22 mouse cellular contexts compared by ENCODE assay signal in genomic region chr10:24710361-24710760, GRCm38 (mm10). TPM values are rescaled to one million over a fixed set of nuclear protein-coding genes. Genes with fewer than 3 reads are reported as not detected.
DNase-seq lines count a peak whose midpoint lies in the region; ATAC-seq and TF ChIP-seq lines count a peak whose summit lies in the region.
"Had no signal": no experiment of that assay in that cellular context is flagged by ENCODE, and none has a peak within 500 bp of the region (broad histone marks: within the 10 kb centered on the region; RNA-seq: fewer than 3 reads in every experiment).

No protein-coding gene starts in this region.

- H3K4me1 ChIP-seq in heart, embryonic 14.5 days (ENCODE audit: control insufficient read depth in 2 of 2, insufficient read depth in 2 of 2, low read length in 2 of 2), result peaks cover 0 to 5% of the 10 kb centered on the region in 2 experiments; a peak in 1 of 4 replicates
- 0 out of 2 replicates have a peak, but pooled peaks cover 4% of the 10 kb centered on the region for H3K4me1 ChIP-seq in heart, embryonic 10.5 days
- H3K4me1 ChIP-seq in stomach, embryonic 15.5 days, result no peaks in the 10 kb centered on the region
- no peaks in the 10 kb centered on the region for H3K4me1 ChIP-seq in stomach, postnatal 0 days (replicated peaks; ENCODE audit: control insufficient read depth, insufficient read depth)
- H3K4me1 ChIP-seq in limb, embryonic 13.5 days, result peaks cover 9% of the 10 kb centered on the region
- H3K4me1 ChIP-seq: embryonic facial prominence, embryonic 12.5 days had no signal

- no peak for TF ChIP-seq CTCF in stomach, postnatal 0 days (IDR thresholded peaks at IDR 0.05; ENCODE audit: low read depth)

- no peaks in the 10 kb centered on the region for H3K27me3 ChIP-seq in heart, embryonic 14.5 days (ENCODE audit: control insufficient read depth, insufficient read depth, low read length)
- H3K27me3 ChIP-seq in heart, embryonic 10.5 days (ENCODE audit: insufficient read depth, poor library complexity, severe bottlenecking), result peaks cover 20% of the 10 kb centered on the region
- H3K27me3 ChIP-seq in stomach, embryonic 15.5 days (replicated peaks), result no peaks in the 10 kb centered on the region
- H3K27me3 ChIP-seq in stomach, postnatal 0 days (ENCODE audit: control insufficient read depth, insufficient read depth, low read length), result no peaks in the 10 kb centered on the region
- peaks cover 8% of the 10 kb centered on the region; the same call in 1 of the 2 replicates for H3K27me3 ChIP-seq in limb, embryonic 13.5 days
- H3K27me3 ChIP-seq: Patski had no signal

- peak overlapping the region; percentile 90 for H3K4me2 ChIP-seq in heart, embryonic 14.5 days (ENCODE audit: low read length)
- H3K4me2 ChIP-seq in stomach, embryonic 15.5 days, result no peak overlapping the region
- no peak overlapping the region for H3K4me2 ChIP-seq in stomach, postnatal 0 days (replicated peaks; ENCODE audit: low read depth)
- peak overlapping the region; percentile 91 for H3K4me2 ChIP-seq in limb, embryonic 13.5 days (replicated peaks)

- H3K4me3 ChIP-seq in heart, embryonic 14.5 days (ENCODE audit: control insufficient read depth in 1 of 2, insufficient read depth in 1 of 2, low read depth in 1 of 2, low read length in 2 of 2), result no peak overlapping the region
- H3K4me3 ChIP-seq in heart, embryonic 10.5 days, result no peak overlapping the region
- H3K4me3 ChIP-seq in stomach, embryonic 15.5 days (replicated peaks), result peak overlapping the region; percentile 66; the same call in 1 of the 2 replicates
- H3K4me3 ChIP-seq in stomach, postnatal 0 days (ENCODE audit: low read depth, low read length), result no peak overlapping the region
- peak overlapping the region; percentile 63 for H3K4me3 ChIP-seq in limb, embryonic 13.5 days

- no peak for TF ChIP-seq EP300 in stomach, postnatal 0 days (optimal IDR thresholded peaks at IDR 0.05)

- H3K36me3 ChIP-seq in heart, embryonic 14.5 days (ENCODE audit: control insufficient read depth, insufficient read depth, low read length), result no peaks in the 10 kb centered on the region
- H3K36me3 ChIP-seq in heart, embryonic 10.5 days, result no peaks in the 10 kb centered on the region
- no peaks in the 10 kb centered on the region for H3K36me3 ChIP-seq in stomach, embryonic 15.5 days
- H3K36me3 ChIP-seq in stomach, postnatal 0 days (ENCODE audit: control insufficient read depth, insufficient read depth, low read length), result no peaks in the 10 kb centered on the region
- H3K36me3 ChIP-seq in limb, embryonic 13.5 days, result no peaks in the 10 kb centered on the region
- H3K36me3 ChIP-seq: embryonic facial prominence, embryonic 12.5 days; forebrain, embryonic 15.5 days; liver, embryonic 13.5 days; midbrain, embryonic 10.5 days; neural tube, embryonic 12.5 days had no signal

- no peak overlapping the region for H3K27ac ChIP-seq in heart, embryonic 14.5 days (replicated peaks in 1 of 2; ENCODE audit: control insufficient read depth in 1 of 2, insufficient read depth in 1 of 2, low read depth in 2 of 2, low read length in 2 of 2)
- no peak overlapping the region for H3K27ac ChIP-seq in heart, embryonic 10.5 days
- H3K27ac ChIP-seq in stomach, embryonic 15.5 days, result no peak overlapping the region
- no peak overlapping the region for H3K27ac ChIP-seq in stomach, postnatal 0 days (replicated peaks)
- no peak overlapping the region for H3K27ac ChIP-seq in limb, embryonic 13.5 days
- H3K27ac ChIP-seq: embryonic facial prominence, embryonic 12.5 days; forebrain, embryonic 15.5 days; hindbrain, postnatal 0 days; liver, embryonic 13.5 days; midbrain, embryonic 10.5 days; neural tube, embryonic 12.5 days had no signal

- H3K9me3 ChIP-seq in heart, embryonic 14.5 days (ENCODE audit: control insufficient read depth, low read length), result no peaks in the 10 kb centered on the region
- H3K9me3 ChIP-seq in heart, embryonic 10.5 days, result no peaks in the 10 kb centered on the region
- H3K9me3 ChIP-seq in stomach, embryonic 15.5 days, result no peaks in the 10 kb centered on the region
- H3K9me3 ChIP-seq in stomach, postnatal 0 days (ENCODE audit: control insufficient read depth, low read length), result no peaks in the 10 kb centered on the region
- H3K9me3 ChIP-seq in limb, embryonic 13.5 days, result no peaks in the 10 kb centered on the region
- H3K9me3 ChIP-seq: embryonic facial prominence, embryonic 12.5 days; forebrain, embryonic 15.5 days; liver, embryonic 13.5 days; midbrain, embryonic 10.5 days; neural tube, embryonic 12.5 days had no signal

- no peak overlapping the region for H3K9ac ChIP-seq in heart, embryonic 14.5 days (ENCODE audit: low read length)
- no peak overlapping the region for H3K9ac ChIP-seq in stomach, embryonic 15.5 days
- no peak overlapping the region for H3K9ac ChIP-seq in stomach, postnatal 0 days (ENCODE audit: low read length)
- no peak overlapping the region for H3K9ac ChIP-seq in limb, embryonic 13.5 days
- H3K9ac ChIP-seq: embryonic facial prominence, embryonic 12.5 days; lung, embryonic 14.5 days; neural tube, embryonic 12.5 days had no signal

- WGBS in heart, embryonic 14.5 days, result 89% methylated on average over 6 of the region's 6 CpGs
- 92% methylated on average over 6 of the region's 6 CpGs for WGBS in heart, embryonic 10.5 days
- 92% methylated on average over 6 of the region's 6 CpGs for WGBS in stomach, embryonic 15.5 days
- WGBS in stomach, postnatal 0 days, result 94% methylated on average over 6 of the region's 6 CpGs
- WGBS in limb, embryonic 13.5 days, result 93% methylated on average over 6 of the region's 6 CpGs

- DNase-seq in heart, embryonic 10.5 days (ENCODE audit: low spot score), result no peak
- no peak for DNase-seq in stomach, postnatal 0 days (ENCODE audit: low spot score)
- DNase-seq in B cell, adult 2 months, result no peak
- DNase-seq in kidney, adult 9 months, result no peak
- DNase-seq: adrenal gland, adult 8-10 months; cerebellum, adult 9-11 months; heart, postnatal 4 days; kidney, adult 8-10 months; kidney, postnatal 25 days; liver, embryonic 13.5 days; lung, postnatal 36 days; thymus, postnatal 36 days had no signal

- no peak for ATAC-seq in heart, embryonic 14.5 days (ENCODE audit: insufficient number of reproducible peaks, insufficient read depth, low FRiP score, low read depth)
- no peak for ATAC-seq in stomach, embryonic 15.5 days (ENCODE audit: insufficient read depth, low FRiP score, low read depth)
- no peak for ATAC-seq in stomach, postnatal 0 days (ENCODE audit: low FRiP score, low TSS enrichment)
- no peak for ATAC-seq in limb, embryonic 13.5 days (ENCODE audit: low FRiP score, low read depth)
- ATAC-seq: forebrain, embryonic 15.5 days; Patski had no signal

RNA-seq across cellular contexts. Expression of gene Enpp1, which starts 1.6 kb away (rescaled TPM):
- 5.0 and 7.2 TPM in 2 replicates for polyA plus RNA-seq in heart, embryonic 14.5 days (2014; fragmentation: Nextera tagmentation; extraction: Ambion mirVana)
- polyA plus RNA-seq in heart, embryonic 10.5 days (2016; fragmentation: Nextera tagmentation; extraction: Ambion mirVana), result 4.2 and 4.9 TPM in 2 replicates
- polyA plus RNA-seq in stomach, embryonic 15.5 days (2015; fragmentation: Nextera tagmentation; extraction: Ambion mirVana), result 6.1 and 6.8 TPM in 2 replicates
- 4.5 and 4.8 TPM in 2 replicates for polyA plus RNA-seq in stomach, postnatal 0 days (2015; fragmentation: Nextera tagmentation; extraction: Ambion mirVana)
- polyA plus RNA-seq in limb, embryonic 13.5 days (2015; fragmentation: Nextera tagmentation; extraction: Ambion mirVana), result 5.0 and 6.0 TPM in 2 replicates

Comparison
In these comparisons a context has a peak if more than half of its experiments do, and no peak if none do; other contexts are left out.
1. H3K4me3 ChIP-seq: peak in stomach, embryonic 15.5 days (single experiment) and limb, embryonic 13.5 days (single experiment); none in heart, embryonic 14.5 days (0 of 2), heart, embryonic 10.5 days (single experiment) and stomach, postnatal 0 days (single experiment).
2. H3K4me2 ChIP-seq: peak in heart, embryonic 14.5 days (single experiment) and limb, embryonic 13.5 days (single experiment); none in stomach, embryonic 15.5 days (single experiment) and stomach, postnatal 0 days (single experiment).